Mouse (Mus musculus) lung, postnatal 25 days (tissue): ENCODE data around the gene 1700129C05Rik.
A peak's percentile ranks its signal among the peaks of the same experiment; 100 is the strongest.

ENCODE experiments used
- DNase-seq: peaks from one replicate; pipeline ENCODE4 v3.0.0; 2022; ENCODE audit warnings: low spot score

The 1700129C05Rik gene

GRCm38 (mm10) chr14:59142793-59143192, at the start of gene 1700129C05Rik:
Gene 1700129C05Rik, minus strand, starts transcription at chr14:59142893.
- no peak for DNase-seq

DNA sequence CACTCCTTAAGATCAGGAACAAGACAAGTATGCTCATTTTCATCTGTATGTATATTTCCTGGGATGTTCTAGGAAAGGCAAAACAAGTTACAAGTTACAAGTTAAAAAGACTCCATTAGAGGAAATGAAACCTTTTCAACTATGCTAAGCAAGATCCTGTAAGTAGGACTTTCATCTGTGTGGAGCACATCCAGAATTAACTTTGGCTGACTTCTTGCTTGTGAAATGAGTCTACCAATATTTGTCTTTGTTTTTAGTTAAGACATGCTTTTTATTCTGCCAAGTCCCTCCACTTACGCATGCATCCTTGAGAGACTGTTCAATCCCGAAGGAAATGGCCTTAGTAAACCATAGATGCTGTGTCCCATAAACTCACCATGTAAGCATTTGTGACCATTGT, 43.4 kb upstream of the 1700129C05Rik start:
- DNase-seq: no peak

- DNase-seq: no peak
Observed at GRCm38 (mm10) chr14:59185514-59185913, 42.8 kb upstream of the 1700129C05Rik start.

- no peak for DNase-seq
Observed at GRCm38 (mm10) chr14:59182732-59183131, 40.0 kb upstream of the 1700129C05Rik start.

GRCm38 (mm10) chr14:59178649-59179048, 36.0 kb upstream of the 1700129C05Rik start, which contains the start of gene Gm5142:
Gene Gm5142, minus strand, starts transcription at chr14:59178749.
- DNase-seq: no peak

- DNase-seq: peak; percentile 5
Observed at GRCm38 (mm10) chr14:59157016-59157698, 14.5 kb upstream of the 1700129C05Rik start.

DNA sequence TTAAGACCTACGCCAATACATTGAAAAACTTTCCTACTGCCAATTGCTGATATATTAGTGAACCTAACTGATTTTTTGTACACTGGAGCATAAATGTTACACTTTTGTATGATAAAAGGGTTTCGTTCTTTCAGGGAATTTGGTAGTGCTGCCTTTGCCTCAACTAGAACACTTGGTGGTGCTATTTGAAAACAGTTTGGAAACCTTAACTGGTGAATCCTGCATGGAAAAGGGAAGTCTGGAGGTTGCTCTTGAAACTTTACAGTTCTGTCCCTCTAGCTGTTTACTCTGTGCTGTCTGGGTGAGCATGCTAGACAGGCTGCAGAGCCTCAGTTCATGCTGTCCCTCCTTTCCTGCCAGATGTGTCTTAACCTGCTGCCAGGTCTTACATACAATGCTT, 12.9 kb upstream of the 1700129C05Rik start:
- DNase-seq: no peak

GRCm38 (mm10) chr14:59114281-59114680, 28.4 kb downstream of the 1700129C05Rik start:
- peak; percentile 7 for DNase-seq

GRCm38 (mm10) chr14:59104006-59104605, 38.6 kb downstream of the 1700129C05Rik start:
- DNase-seq: no peak

DNA sequence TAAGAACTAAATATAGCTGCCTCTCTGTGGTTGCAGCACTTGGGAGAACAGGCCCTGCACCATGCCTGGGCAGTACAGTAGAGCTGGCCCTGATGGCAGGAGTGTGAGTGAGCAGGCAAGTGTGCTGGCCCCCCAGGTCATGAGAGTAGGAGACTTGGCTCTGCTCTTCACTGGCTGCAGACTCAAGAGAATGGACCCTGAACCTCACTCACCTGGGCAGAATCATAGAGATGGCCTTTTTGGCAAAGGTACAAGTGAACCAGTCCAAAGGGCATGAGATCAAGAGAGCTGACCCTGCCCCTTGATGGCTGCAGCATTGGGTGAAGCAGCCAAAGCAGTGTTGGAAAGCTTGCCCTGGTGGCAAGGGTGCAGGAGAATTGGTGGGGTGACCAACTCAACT, 49.1 kb downstream of the 1700129C05Rik start:
- DNase-seq: no peak

DNA sequence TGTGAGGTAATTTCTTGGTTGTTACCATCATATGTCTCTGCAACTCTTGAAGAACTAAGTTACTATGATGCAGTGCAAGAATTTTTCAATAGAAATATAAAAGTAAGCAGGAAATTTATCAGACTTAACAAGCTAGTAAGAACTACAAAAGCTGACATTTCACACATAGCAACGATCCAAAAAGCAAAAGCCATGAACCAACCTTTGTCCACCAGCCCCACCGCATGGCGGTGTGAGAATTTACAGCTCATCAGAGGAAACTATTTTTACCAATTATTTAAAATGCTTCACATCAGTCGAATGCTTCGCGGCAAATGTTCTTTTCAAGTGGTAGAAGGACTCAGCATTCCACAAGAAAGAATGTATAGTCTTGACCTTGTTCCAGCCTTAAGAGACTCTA, 58.3 kb downstream of the 1700129C05Rik start:
- peak; percentile 13 for DNase-seq
